Mouse (Mus musculus) heart, embryonic 16.5 days (tissue): ENCODE data around the gene Hnrnpa1. TPM values are rescaled to one million over a fixed set of nuclear protein-coding genes. Genes with fewer than 3 reads are reported as not detected.
"Not testable (repeated sequence)": the region's sequence is repeated elsewhere in the genome, so short reads cannot be mapped to it uniquely, and the experiment has no call there.

ENCODE experiments used
- ATAC-seq: fragments of 200-750 bp; cut with Nextera tagmentation; replicated peaks from 2 replicates; pipeline ENCODE4 v1.8.0; 2017; ENCODE audit warnings: moderate number of reproducible peaks; ENCODE audit not compliant: insufficient read depth, low FRiP score; ENCODE audit errors: extremely low read depth
- H3K27ac ChIP-seq: fragments of 300-500 bp; sonication (generic); 2 replicates; pipeline ENCODE4 v1.5.1; 2014; ENCODE audit warnings: mild to moderate bottlenecking, low read length, control low read depth, moderate library complexity
- H3K27me3 ChIP-seq: fragments of 300-500 bp; sonication (generic); 2 replicates; pipeline ENCODE4 v1.6.1; 2014; ENCODE audit warnings: low read length, mixed read lengths; ENCODE audit not compliant: control insufficient read depth, insufficient read depth
- H3K36me3 ChIP-seq: fragments of 300-500 bp; sonication (generic); 2 replicates; pipeline ENCODE4 v1.6.1; 2014; ENCODE audit not compliant: control insufficient read depth, insufficient read depth
- H3K4me1 ChIP-seq: fragments of 300-500 bp; sonication (generic); 2 replicates; pipeline ENCODE4 v1.6.1; 2014; ENCODE audit warnings: low read length, mixed read lengths; ENCODE audit not compliant: control insufficient read depth, insufficient read depth
- H3K4me2 ChIP-seq: fragments of 300-500 bp; sonication (generic); 2 replicates; pipeline ENCODE4 v1.6.1; 2014; ENCODE audit warnings: low read depth, mild to moderate bottlenecking, control low read depth, low read length
- H3K4me3 ChIP-seq: fragments of 300-500 bp; sonication (generic); 2 replicates; pipeline ENCODE4 v1.5.1; 2014; ENCODE audit warnings: mild to moderate bottlenecking, control low read depth, low read length
- H3K9ac ChIP-seq: fragments of 300-500 bp; sonication (generic); 2 replicates; pipeline ENCODE4 v1.6.1; 2014; ENCODE audit warnings: low read length, control low read depth
- H3K9me3 ChIP-seq: fragments of 300-500 bp; sonication (generic); replicated peaks from 2 replicates; pipeline ENCODE4 v1.6.1; 2016; ENCODE audit warnings: low read length; ENCODE audit not compliant: control insufficient read depth
- WGBS: fragments of 180-500 bp; shearing (Covaris S2); extraction: QIAGEN DNeasy Blood & Tissue Kit; methylation state at CpG from one replicate; pipeline ENCODE4 v1.1.7; 2014; 5-methylcytosine and 5-hydroxymethylcytosine counted together
- polyA plus RNA-seq: library from polyadenylated mRNA; unstranded; fragments of >200 nt; fragmentation: Nextera tagmentation; extraction: Ambion mirVana; gene quantifications from 2 replicates; pipeline ENCODE4 v1.2.1, GENCODE M21; 2015

The Hnrnpa1 gene
- polyA plus RNA-seq, 1 experiment from 2014 or later: 344 TPM

- Histone ChIP-seq H3K36me3 (peaks cover 16% of the 10 kb centered on the region), H3K27ac (no peak overlapping the region), H3K9ac (no peak overlapping the region), H3K4me2 (no peak overlapping the region), H3K4me1 (peaks cover 13% of the 10 kb centered on the region), H3K4me3 (no peak overlapping the region), H3K27me3 (no peaks in the 10 kb centered on the region), H3K9me3 (no peaks in the 10 kb centered on the region)
- 90% methylated on average over 7 of the region's 7 CpGs for WGBS
- no peak for ATAC-seq
These were observed 2.9 kb upstream of the Hnrnpa1 start for GRCm38 (mm10) chr15:103237295-103237694.

GRCm38 (mm10) chr15:103239130-103239684 lies 1.0 kb upstream of the Hnrnpa1 start:
- H3K4me1 ChIP-seq: peaks cover 30% of the 10 kb centered on the region
- peaks cover 32% of the 10 kb centered on the region for H3K36me3 ChIP-seq
- peak overlapping the region; percentile 75 for H3K4me3 ChIP-seq
- H3K9me3 ChIP-seq: no peaks in the 10 kb centered on the region
- H3K4me2 ChIP-seq: peak overlapping the region; percentile 67
- H3K27ac ChIP-seq: peak overlapping the region; percentile 98
- peak; percentile 85 for ATAC-seq
- H3K9ac ChIP-seq: peak overlapping the region; percentile 80
- H3K27me3 ChIP-seq: no peaks in the 10 kb centered on the region
- WGBS: 0% methylated on average over 26 of the region's 26 CpGs

GRCm38 (mm10) chr15:103239685-103240159 lies 510 bp upstream of the Hnrnpa1 start, which contains the start of gene Cbx5:
Gene Cbx5 (minus strand): TSS chr15:103239816.
- Histone ChIP-seq H3K27me3 (no peaks in the 10 kb centered on the region), H3K9me3 (no peaks in the 10 kb centered on the region), H3K4me1 (peaks cover 30% of the 10 kb centered on the region), H3K4me3 (peak within 1 kb of the TSS; percentile 75), H3K9ac (peak within 1 kb of the TSS; percentile 83), H3K36me3 (peaks cover 32% of the 10 kb centered on the region), H3K4me2 (peak within 1 kb of the TSS; percentile 86), H3K27ac (peak within 1 kb of the TSS; percentile 98)
- peak; percentile 92 for ATAC-seq
- under 1% methylated on average over 39 of the region's 39 CpGs for WGBS

- not testable (repeated sequence) for ATAC-seq, H3K9me3 ChIP-seq, H3K27me3 ChIP-seq
- peaks cover 40% of the 10 kb centered on the region for H3K36me3 ChIP-seq
- peaks cover 37% of the 10 kb centered on the region for H3K4me1 ChIP-seq
- H3K4me3 ChIP-seq: peak overlapping the region; percentile 75
- H3K9ac ChIP-seq: peak overlapping the region; percentile 83
- H3K4me2 ChIP-seq: peak overlapping the region; percentile 86
- peak overlapping the region; percentile 93 for H3K27ac ChIP-seq
- WGBS: 10% methylated on average over 12 of the region's 12 CpGs
These were observed 1.1 kb downstream of the Hnrnpa1 start for GRCm38 (mm10) chr15:103241071-103242018.

- Histone ChIP-seq H3K27ac (no peak overlapping the region), H3K36me3 (peaks cover 56% of the 10 kb centered on the region), H3K27me3 (no peaks in the 10 kb centered on the region)
These were observed 2.7 kb downstream of the Hnrnpa1 start for GRCm38 (mm10) chr15:103242885-103243284.

GRCm38 (mm10) chr15:103245616-103246015 lies 5.4 kb downstream of the Hnrnpa1 start:
- Histone ChIP-seq H3K27ac (no peak overlapping the region), H3K4me1 (peaks cover 30% of the 10 kb centered on the region), H3K36me3 (peaks cover 64% of the 10 kb centered on the region), H3K9ac (no peak overlapping the region), H3K9me3 (no peaks in the 10 kb centered on the region), H3K4me3 (no peak overlapping the region), H3K4me2 (no peak overlapping the region), H3K27me3 (no peaks in the 10 kb centered on the region)
- WGBS: 47% methylated on average over 6 of the region's 6 CpGs
- no peak for ATAC-seq

More at GRCm38 (mm10) chr15:103242885-103243284, 2.7 kb downstream of the Hnrnpa1 start:
- Histone ChIP-seq H3K9me3 (no peaks in the 10 kb centered on the region), H3K4me1 (peaks cover 36% of the 10 kb centered on the region), H3K9ac (peak overlapping the region; percentile 23), H3K4me3 (peak overlapping the region; percentile 75), H3K4me2 (peak overlapping the region; percentile 86)
- 58% methylated on average over 8 of the region's 8 CpGs for WGBS
- ATAC-seq: no peak

- WGBS: 85% methylated on average over 9 of the region's 9 CpGs
- Histone ChIP-seq H3K27me3 (no peaks in the 10 kb centered on the region), H3K4me3 (no peak overlapping the region), H3K27ac (no peak overlapping the region), H3K9ac (no peak overlapping the region), H3K4me1 (peaks cover 24% of the 10 kb centered on the region), H3K4me2 (no peak overlapping the region), H3K36me3 (peaks cover 52% of the 10 kb centered on the region), H3K9me3 (no peaks in the 10 kb centered on the region)
- no peak for ATAC-seq
These were observed 7.0 kb downstream of the Hnrnpa1 start for GRCm38 (mm10) chr15:103247078-103247781.

GRCm38 (mm10) chr15:103247782-103248400 lies 7.7 kb downstream of the Hnrnpa1 start:
- no peak for ATAC-seq

More at GRCm38 (mm10) chr15:103247782-103248400, 7.7 kb downstream of the Hnrnpa1 start:
- peaks cover 18% of the 10 kb centered on the region for H3K4me1 ChIP-seq
- peaks cover 45% of the 10 kb centered on the region for H3K36me3 ChIP-seq
- no peak overlapping the region for H3K9ac ChIP-seq
- H3K27me3 ChIP-seq: no peaks in the 10 kb centered on the region
- no peaks in the 10 kb centered on the region for H3K9me3 ChIP-seq
- H3K4me2 ChIP-seq: no peak overlapping the region
- no peak overlapping the region for H3K4me3 ChIP-seq
- no peak overlapping the region for H3K27ac ChIP-seq
